Mouse (Mus musculus) embryonic facial prominence, embryonic 13.5 days (tissue): ENCODE measurements around the gene Xirp2. TPM values are rescaled to one million over a fixed set of nuclear protein-coding genes. Genes with fewer than 3 reads are reported as not detected.
"Not testable (repeated sequence)": the region's sequence is repeated elsewhere in the genome, so short reads cannot be mapped to it uniquely, and the experiment has no call there.

ENCODE experiments used
- ATAC-seq: fragments of 200-750 bp; cut with Nextera tagmentation; 2 replicates; pipeline ENCODE4 v1.8.0; 2017; ENCODE audit warnings: low read depth; ENCODE audit not compliant: insufficient number of reproducible peaks, insufficient read depth, low FRiP score, low TSS enrichment
- H3K27ac ChIP-seq: fragments of 300-500 bp; sonication (generic); 2 replicates; pipeline ENCODE4 v1.5.1; 2015; ENCODE audit warnings: moderate library complexity, mild to moderate bottlenecking, inconsistent platforms
- H3K27me3 ChIP-seq: fragments of 300-500 bp; sonication (generic); 2 replicates; pipeline ENCODE4 v1.6.1; 2015; ENCODE audit warnings: mild to moderate bottlenecking, inconsistent platforms
- H3K36me3 ChIP-seq: fragments of 300-500 bp; sonication (generic); 2 replicates; pipeline ENCODE4 v1.6.1; 2015; ENCODE audit warnings: mild to moderate bottlenecking, inconsistent platforms
- H3K4me1 ChIP-seq: fragments of 300-500 bp; sonication (generic); 2 replicates; pipeline ENCODE4 v1.6.1; 2015; ENCODE audit warnings: inconsistent platforms
- H3K4me2 ChIP-seq: fragments of 300-500 bp; sonication (generic); 2 replicates; pipeline ENCODE4 v1.6.1; 2015; ENCODE audit warnings: moderate library complexity, mild to moderate bottlenecking, inconsistent platforms
- H3K4me3 ChIP-seq: fragments of 300-500 bp; sonication (generic); 2 replicates; pipeline ENCODE4 v1.5.1; 2015; ENCODE audit warnings: mild to moderate bottlenecking, inconsistent platforms
- H3K9ac ChIP-seq: fragments of 300-500 bp; sonication (generic); 2 replicates; pipeline ENCODE4 v1.6.1; 2015; ENCODE audit warnings: mild to moderate bottlenecking, inconsistent platforms
- H3K9me3 ChIP-seq: fragments of 300-500 bp; sonication (generic); 2 replicates; pipeline ENCODE4 v1.6.1; 2016; ENCODE audit warnings: inconsistent platforms
- WGBS: fragments of 180-500 bp; shearing (Covaris S2); methylation state at CpG from one replicate; pipeline ENCODE4 v1.1.7; 2015; ENCODE audit warnings: mixed read lengths; 5-methylcytosine and 5-hydroxymethylcytosine counted together
- polyA plus RNA-seq: library from polyadenylated mRNA; unstranded; fragments of >200 nt; fragmentation: Nextera tagmentation; extraction: Ambion mirVana; gene quantifications from 2 replicates; pipeline ENCODE4 v1.2.1, GENCODE M21; 2015

The Xirp2 gene
- polyA plus RNA-seq = not detected in 2 replicates

- Histone ChIP-seq H3K4me2 (no peak within 1 kb of the TSS), H3K4me3 (no peak within 1 kb of the TSS), H3K36me3 (no peaks in the 10 kb centered on the region), H3K9me3 (no peaks in the 10 kb centered on the region), H3K4me1 (no peaks in the 10 kb centered on the region), H3K27ac (no peak within 1 kb of the TSS), H3K27me3 (no peaks in the 10 kb centered on the region), H3K9ac (no peak within 1 kb of the TSS)
- no peak for ATAC-seq
- 70% methylated on average over 3 of the region's 3 CpGs for WGBS
Measured at GRCm38 (mm10) chr2:67445780-67446179, at the start of gene Xirp2. Xirp2 (plus strand) TSS chr2:67446002.

- ATAC-seq, H3K4me2 ChIP-seq: not testable (repeated sequence)
Measured at GRCm38 (mm10) chr2:67413425-67413824, 32.4 kb upstream of the Xirp2 start, which contains the start of gene Gm21830. Gm21830 (plus strand) TSS chr2:67413725.

GRCm38 (mm10) chr2:67420853-67421252 is 24.9 kb upstream of the Xirp2 start:
- Histone ChIP-seq H3K4me3 (no peak overlapping the region), H3K9me3 (no peaks in the 10 kb centered on the region), H3K27ac (no peak overlapping the region), H3K9ac (no peak overlapping the region), H3K36me3 (no peaks in the 10 kb centered on the region), H3K27me3 (no peaks in the 10 kb centered on the region), H3K4me2 (no peak overlapping the region), H3K4me1 (no peaks in the 10 kb centered on the region)
- no peak for ATAC-seq

More at GRCm38 (mm10) chr2:67413425-67413824, 32.4 kb upstream of the Xirp2 start, which contains the start of gene Gm21830:
- not testable (repeated sequence) for H3K4me3 ChIP-seq, H3K27me3 ChIP-seq, H3K27ac ChIP-seq, H3K36me3 ChIP-seq, H3K9me3 ChIP-seq, H3K9ac ChIP-seq, H3K4me1 ChIP-seq
- no CpG with 5 or more reads among the region's 1 CpGs for WGBS

- ATAC-seq = no peak
- H3K36me3 ChIP-seq = no peaks in the 10 kb centered on the region
- no peaks in the 10 kb centered on the region for H3K9me3 ChIP-seq
- H3K27me3 ChIP-seq = no peaks in the 10 kb centered on the region
- no peaks in the 10 kb centered on the region for H3K4me1 ChIP-seq
- H3K27ac ChIP-seq = no peak overlapping the region
- no peak overlapping the region for H3K9ac ChIP-seq
- H3K4me3 ChIP-seq = no peak overlapping the region
- 87% methylated on average over 1 of the region's 1 CpGs for WGBS
- no peak overlapping the region for H3K4me2 ChIP-seq
Measured at GRCm38 (mm10) chr2:67422799-67423198, 23.0 kb upstream of the Xirp2 start.

- no peak for ATAC-seq
- Histone ChIP-seq H3K27ac (no peak within 1 kb of the TSS), H3K27me3 (no peaks in the 10 kb centered on the region), H3K9me3 (no peaks in the 10 kb centered on the region), H3K4me3 (no peak within 1 kb of the TSS), H3K36me3 (no peaks in the 10 kb centered on the region), H3K9ac (no peak within 1 kb of the TSS), H3K4me1 (no peaks in the 10 kb centered on the region), H3K4me2 (no peak within 1 kb of the TSS)
- 62% methylated on average over 2 of the region's 2 CpGs for WGBS
Measured at GRCm38 (mm10) chr2:67433081-67433480, 12.7 kb upstream of the Xirp2 start, which contains the start of gene Gm26727. Gm26727 (minus strand) TSS chr2:67433181.

- no peak for ATAC-seq
Measured at GRCm38 (mm10) chr2:67438309-67438708, 7.5 kb upstream of the Xirp2 start.

GRCm38 (mm10) chr2:67446772-67447171 is 970 bp downstream of the Xirp2 start:
- Histone ChIP-seq H3K27me3 (no peaks in the 10 kb centered on the region), H3K4me2 (no peak overlapping the region), H3K27ac (no peak overlapping the region), H3K4me3 (no peak overlapping the region), H3K9ac (no peak overlapping the region), H3K36me3 (no peaks in the 10 kb centered on the region), H3K4me1 (no peaks in the 10 kb centered on the region), H3K9me3 (no peaks in the 10 kb centered on the region)
- no peak for ATAC-seq
- 79% methylated on average over 1 of the region's 1 CpGs for WGBS

More at GRCm38 (mm10) chr2:67438309-67438708, 7.5 kb upstream of the Xirp2 start:
- Histone ChIP-seq H3K27me3 (no peaks in the 10 kb centered on the region), H3K9ac (no peak overlapping the region), H3K27ac (no peak overlapping the region), H3K4me1 (no peaks in the 10 kb centered on the region), H3K9me3 (no peaks in the 10 kb centered on the region), H3K36me3 (no peaks in the 10 kb centered on the region), H3K4me3 (no peak overlapping the region), H3K4me2 (no peak overlapping the region)
- whole genome bisulfite sequencing = 87% methylated on average over 8 of the region's 8 CpGs

GRCm38 (mm10) chr2:67447206-67447605 is 1.4 kb downstream of the Xirp2 start:
- ATAC-seq = no peak
- 39% methylated on average over 12 of the region's 12 CpGs for WGBS
- H3K36me3 ChIP-seq = no peaks in the 10 kb centered on the region
- peak overlapping the region; percentile 37 for H3K4me2 ChIP-seq
- no peak overlapping the region for H3K27ac ChIP-seq
- H3K4me3 ChIP-seq = no peak overlapping the region
- no peaks in the 10 kb centered on the region for H3K9me3 ChIP-seq
- H3K4me1 ChIP-seq = no peaks in the 10 kb centered on the region
- no peak overlapping the region for H3K9ac ChIP-seq
- no peaks in the 10 kb centered on the region for H3K27me3 ChIP-seq

- no peak overlapping the region for H3K4me3 ChIP-seq
Measured at GRCm38 (mm10) chr2:67460857-67461256, 15.1 kb downstream of the Xirp2 start.

GRCm38 (mm10) chr2:67467036-67467435 is 21.2 kb downstream of the Xirp2 start:
- no peaks in the 10 kb centered on the region for H3K36me3 ChIP-seq
- H3K9ac ChIP-seq = no peak overlapping the region
- WGBS = 89% methylated on average over 7 of the region's 7 CpGs
- no peak overlapping the region for H3K4me3 ChIP-seq
- no peak overlapping the region for H3K27ac ChIP-seq
- H3K9me3 ChIP-seq = no peaks in the 10 kb centered on the region
- no peaks in the 10 kb centered on the region for H3K27me3 ChIP-seq
- ATAC-seq = no peak
- no peak overlapping the region for H3K4me2 ChIP-seq
- H3K4me1 ChIP-seq = no peaks in the 10 kb centered on the region

More at GRCm38 (mm10) chr2:67460857-67461256, 15.1 kb downstream of the Xirp2 start:
- H3K27me3 ChIP-seq = no peaks in the 10 kb centered on the region
- H3K9me3 ChIP-seq = no peaks in the 10 kb centered on the region
- H3K9ac ChIP-seq = no peak overlapping the region
- H3K27ac ChIP-seq = no peak overlapping the region
- 0 out of 2 replicates have a peak, but pooled peaks cover 3% of the 10 kb centered on the region for H3K4me1 ChIP-seq
- no peak overlapping the region for H3K4me2 ChIP-seq
- 59% methylated on average over 3 of the region's 3 CpGs for WGBS
- no peak for ATAC-seq
- H3K36me3 ChIP-seq = no peaks in the 10 kb centered on the region

GRCm38 (mm10) chr2:67470030-67470429 is 24.2 kb downstream of the Xirp2 start:
- 86% methylated on average over 5 of the region's 5 CpGs for WGBS
- not testable (repeated sequence) for H3K27me3 ChIP-seq, ATAC-seq

GRCm38 (mm10) chr2:67477753-67478152 is 32.0 kb downstream of the Xirp2 start:
- H3K27ac ChIP-seq = no peak overlapping the region
- WGBS = 15% methylated on average over 6 of the region's 6 CpGs
- no peak overlapping the region for H3K9ac ChIP-seq
- no peaks in the 10 kb centered on the region for H3K9me3 ChIP-seq
- no peaks in the 10 kb centered on the region for H3K27me3 ChIP-seq
- H3K36me3 ChIP-seq = no peaks in the 10 kb centered on the region
- no peak for ATAC-seq
- H3K4me3 ChIP-seq = no peak overlapping the region
- no peaks in the 10 kb centered on the region for H3K4me1 ChIP-seq
- no peak overlapping the region for H3K4me2 ChIP-seq

More at GRCm38 (mm10) chr2:67470030-67470429, 24.2 kb downstream of the Xirp2 start:
- H3K4me3 ChIP-seq, H3K9ac ChIP-seq, H3K27ac ChIP-seq, H3K4me2 ChIP-seq, H3K4me1 ChIP-seq, H3K36me3 ChIP-seq, H3K9me3 ChIP-seq: not testable (repeated sequence)
